Mouse (Mus musculus) MEL (cell line): ENCODE measurements around the gene Lztr1. TPM values are rescaled to one million over a fixed set of nuclear protein-coding genes. Genes with fewer than 3 reads are reported as not detected.

ENCODE experiments used
- DNase-seq: peaks from one replicate; pipeline ENCODE4 v3.0.0; 2011; ENCODE audit warnings: low read depth, low spot score
- H3K27ac ChIP-seq: 2 replicates; pipeline ENCODE4 v1.5.1; 2012; ENCODE audit warnings: low read depth, mild to moderate bottlenecking, control low read depth, low read length, moderate library complexity; ENCODE audit not compliant: control insufficient read depth
- H3K27me3 ChIP-seq, 2 experiments: fragments of 150-350 bp in 1 of 2; sonication (generic) in 1 of 2; 2 replicates each; pipeline ENCODE4 v1.6.1; 2012; ENCODE audit warnings: low read length in 2 of 2, mild to moderate bottlenecking in 2 of 2, improper control_type of control experiment in 1 of 2, moderate library complexity in 1 of 2; ENCODE audit not compliant: insufficient read depth in 2 of 2, control insufficient read depth in 1 of 2
- H3K36me3 ChIP-seq, 2 experiments: 2 replicates each; pipeline ENCODE4 v1.6.1; 2012 to 2014; ENCODE audit warnings: low read length in 2 of 2, improper control_type of control experiment in 1 of 2, inconsistent platforms in 1 of 2, mild to moderate bottlenecking in 1 of 2; ENCODE audit not compliant: insufficient read depth in 2 of 2, control insufficient read depth in 1 of 2
- H3K4me1 ChIP-seq, 2 experiments: fragments of 150-350 bp in 1 of 2; sonication (generic) in 1 of 2; 2 replicates each; pipeline ENCODE4 v1.6.1; 2012; ENCODE audit warnings: low read length in 2 of 2, improper control_type of control experiment in 1 of 2, mild to moderate bottlenecking in 1 of 2; ENCODE audit not compliant: insufficient read depth in 2 of 2, control insufficient read depth in 1 of 2
- H3K4me3 ChIP-seq, 2 experiments: fragments of 150-350 bp in 1 of 2; sonication (generic) in 1 of 2; 2 replicates each; pipeline ENCODE4 v1.5.1; 2012; ENCODE audit warnings: low read depth in 2 of 2, low read length in 2 of 2, mild to moderate bottlenecking in 2 of 2, moderate library complexity in 2 of 2, control low read depth in 1 of 2, improper control_type of control experiment in 1 of 2; ENCODE audit not compliant: control insufficient read depth in 1 of 2, insufficient read depth in 1 of 2
- H3K79me2 ChIP-seq: 2 replicates; pipeline ENCODE4 v1.6.1; 2012; ENCODE audit warnings: mild to moderate bottlenecking, low read length, moderate library complexity; ENCODE audit not compliant: control insufficient read depth, poor library complexity, insufficient read depth
- H3K9ac ChIP-seq: 2 replicates; pipeline ENCODE4 v1.6.1; 2012; ENCODE audit warnings: low read depth, mild to moderate bottlenecking, control low read depth, low read length, moderate library complexity; ENCODE audit not compliant: control insufficient read depth, poor library complexity, severe bottlenecking
- H3K9me3 ChIP-seq: fragments of 150-350 bp; sonication (generic); replicated peaks from 2 replicates; pipeline ENCODE4 v1.6.1; 2012; ENCODE audit warnings: mild to moderate bottlenecking, low read length, improper control_type of control experiment, moderate library complexity; ENCODE audit not compliant: insufficient read depth
- BHLHE40 ChIP-seq: IDR thresholded peaks from 2 replicates; pipeline ENCODE4 v1.6.1; 2012; ENCODE audit warnings: low read depth, mild to moderate bottlenecking, inconsistent platforms, low read length, improper control_type of control experiment, borderline replicate concordance
- E2F4 ChIP-seq: IDR thresholded peaks from 2 replicates; pipeline ENCODE4 v1.6.1; 2011; ENCODE audit warnings: low read depth, low read length, improper control_type of control experiment, borderline replicate concordance
- ELF1 ChIP-seq: IDR thresholded peaks from 2 replicates; pipeline ENCODE4 v1.6.1; 2014; ENCODE audit warnings: low read depth, mild to moderate bottlenecking, inconsistent platforms, low read length, improper control_type of control experiment, moderate library complexity
- EP300 ChIP-seq, 2 experiments: IDR thresholded peaks; 2 replicates each; pipeline ENCODE4 v1.6.1; 2011; ENCODE audit warnings: improper control_type of control experiment in 2 of 2, low read length in 2 of 2, low read depth in 1 of 2, mild to moderate bottlenecking in 1 of 2
- ETS1 ChIP-seq: IDR thresholded peaks from 2 replicates; pipeline ENCODE4 v1.6.1; 2012; ENCODE audit warnings: low read depth, mild to moderate bottlenecking, inconsistent platforms, low read length, improper control_type of control experiment, moderate library complexity
- GATA1 ChIP-seq: IDR thresholded peaks from 2 replicates; pipeline ENCODE4 v1.6.1; 2011; ENCODE audit warnings: low read depth, low read length, improper control_type of control experiment
- HCFC1 ChIP-seq: IDR thresholded peaks from 2 replicates; pipeline ENCODE4 v1.6.1; 2012; ENCODE audit warnings: low read depth, mild to moderate bottlenecking, inconsistent platforms, low read length, improper control_type of control experiment, moderate library complexity
- JUND ChIP-seq: IDR thresholded peaks from 2 replicates; pipeline ENCODE4 v1.6.1; 2011; ENCODE audit warnings: low read depth, mild to moderate bottlenecking, improper control_type of control experiment, low read length
- MAFK ChIP-seq: IDR thresholded peaks from 2 replicates; pipeline ENCODE4 v1.6.1; 2011; ENCODE audit warnings: low read depth, mild to moderate bottlenecking, low read length, improper control_type of control experiment, borderline replicate concordance
- MAX ChIP-seq: IDR thresholded peaks from 2 replicates; pipeline ENCODE4 v1.6.1; 2011; ENCODE audit warnings: low read length, improper control_type of control experiment
- MYB ChIP-seq: IDR thresholded peaks from 2 replicates; pipeline ENCODE4 v1.6.1; 2011; ENCODE audit warnings: mild to moderate bottlenecking, low read depth, low read length, improper control_type of control experiment
- NRF1 ChIP-seq: IDR thresholded peaks from 2 replicates; pipeline ENCODE4 v1.6.1; 2014; ENCODE audit warnings: low read depth, mild to moderate bottlenecking, inconsistent platforms, low read length, improper control_type of control experiment, moderate library complexity; ENCODE audit not compliant: poor library complexity, insufficient read depth, severe bottlenecking
- POLR2AphosphoS2 ChIP-seq: IDR thresholded peaks from 2 replicates; pipeline ENCODE4 v1.6.1; 2011; ENCODE audit warnings: low read length, improper control_type of control experiment
- POLR2AphosphoS5 ChIP-seq: IDR thresholded peaks from 2 replicates; pipeline ENCODE4 v1.6.1; 2012; ENCODE audit warnings: low read depth, borderline replicate concordance, mild to moderate bottlenecking, inconsistent platforms, low read length, moderate library complexity, mixed read lengths
- RCOR1 ChIP-seq: IDR thresholded peaks from 2 replicates; pipeline ENCODE4 v1.6.1; 2012; ENCODE audit warnings: low read depth, mild to moderate bottlenecking, inconsistent platforms, low read length, improper control_type of control experiment
- SIN3A ChIP-seq: IDR thresholded peaks from 2 replicates; pipeline ENCODE4 v1.6.1; 2012; ENCODE audit warnings: low read length, improper control_type of control experiment, inconsistent platforms
- SMC3 ChIP-seq: IDR thresholded peaks from 2 replicates; pipeline ENCODE4 v1.6.1; 2011; ENCODE audit warnings: low read depth, low read length, improper control_type of control experiment
- TAL1 ChIP-seq: IDR thresholded peaks from 2 replicates; pipeline ENCODE4 v1.6.1; 2012; ENCODE audit warnings: mild to moderate bottlenecking, inconsistent platforms, low read length, moderate library complexity, mixed read lengths
- TBP ChIP-seq: IDR thresholded peaks from 2 replicates; pipeline ENCODE4 v1.8.0; 2011; ENCODE audit warnings: low read depth, low read length, improper control_type of control experiment
- TCF12 ChIP-seq: IDR thresholded peaks from 2 replicates; pipeline ENCODE4 v1.6.1; 2014; ENCODE audit warnings: low read depth, mild to moderate bottlenecking, inconsistent platforms, low read length, improper control_type of control experiment, moderate library complexity
- UBTF ChIP-seq: IDR thresholded peaks from 2 replicates; pipeline ENCODE4 v1.6.1; 2012; ENCODE audit warnings: low read depth, mild to moderate bottlenecking, inconsistent platforms, low read length, improper control_type of control experiment, moderate library complexity, borderline replicate concordance; ENCODE audit not compliant: insufficient read depth
- USF1 ChIP-seq: IDR thresholded peaks from 2 replicates; pipeline ENCODE4 v1.6.1; 2014; ENCODE audit warnings: low read depth, mild to moderate bottlenecking, inconsistent platforms, low read length, improper control_type of control experiment, moderate library complexity
- USF2 ChIP-seq, 2 experiments: IDR thresholded peaks; 2 replicates each; pipeline ENCODE4 v1.6.1; 2011 to 2012; ENCODE audit warnings: improper control_type of control experiment in 2 of 2, low read length in 2 of 2, borderline replicate concordance in 1 of 2, inconsistent platforms in 1 of 2, low read depth in 1 of 2, mild to moderate bottlenecking in 1 of 2; ENCODE audit not compliant: insufficient read depth in 1 of 2
- ZKSCAN1 ChIP-seq: IDR thresholded peaks from 2 replicates; pipeline ENCODE4 v1.6.1; 2012; ENCODE audit warnings: low read depth, mild to moderate bottlenecking, inconsistent platforms, low read length, improper control_type of control experiment, moderate library complexity
- ZMIZ1 ChIP-seq: IDR thresholded peaks from 2 replicates; pipeline ENCODE4 v1.6.1; 2012; ENCODE audit warnings: low read depth, mild to moderate bottlenecking, inconsistent platforms, low read length, improper control_type of control experiment, moderate library complexity
- ZNF384 ChIP-seq: IDR thresholded peaks from 2 replicates; pipeline ENCODE4 v1.6.1; 2012; ENCODE audit warnings: low read depth, mild to moderate bottlenecking, inconsistent platforms, low read length, improper control_type of control experiment
- polyA plus RNA-seq, 2 experiments: library from polyadenylated mRNA; stranded (reverse) in 1 of 2; unstranded in 1 of 2; fragments of >175 nt in 1 of 2; fragments of >200 nt in 1 of 2; gene quantifications; 2 replicates each; pipeline versions ENCODE4 v1.2.1 to v1.2.4; 2012; ENCODE audit warnings: low replicate concordance in 2 of 2, low read depth in 1 of 2; ENCODE audit not compliant: insufficient read length in 2 of 2, insufficient read depth in 1 of 2, missing spikeins in 1 of 2
- total RNA-seq: library from RNA; depleted of rRNA; stranded (reverse); fragments of 300-350 nt; gene quantifications from 2 replicates; pipeline ENCODE4 v1.2.3, GENCODE M21; 2012

Lztr1 gene
- total and polyA plus RNA-seq, 3 experiments: 45.1 to 83.2 TPM; not detected in 1

DNA sequence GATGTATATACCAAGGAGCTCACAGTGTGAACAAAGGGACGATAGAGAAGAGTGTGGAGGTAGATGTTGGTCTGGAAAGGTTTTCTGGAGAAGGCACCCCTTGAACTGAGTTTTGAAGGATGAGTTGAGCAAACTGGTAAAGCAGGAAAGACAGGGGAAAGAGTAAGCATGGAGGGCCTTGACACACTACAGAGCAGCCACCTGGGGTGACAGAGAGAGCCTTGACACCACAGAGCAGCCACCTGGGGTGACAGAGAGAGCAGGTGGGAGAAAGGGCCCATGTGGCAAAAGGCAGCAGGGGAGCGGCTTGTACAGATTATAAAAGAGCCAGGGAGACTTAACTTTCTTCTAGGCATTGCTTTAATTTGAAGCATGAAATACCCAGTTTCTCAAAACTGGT is 33.7 kb upstream of the Lztr1 start:
- no peak overlapping the region for H3K27ac ChIP-seq
- H3K4me1 ChIP-seq: peaks cover 8 to 18% of the 10 kb centered on the region in 2 experiments
- H3K9me3 ChIP-seq: no peaks in the 10 kb centered on the region
- no peak overlapping the region for H3K4me3 ChIP-seq
- H3K79me2 ChIP-seq: peaks cover 33% of the 10 kb centered on the region
- TF ChIP-seq BHLHE40: no peak
- TF ChIP-seq TBP: no peak
- TF ChIP-seq SMC3: no peak
- TF ChIP-seq USF1: no peak
- TF ChIP-seq MAX: no peak
- TF ChIP-seq ZNF384: no peak
- no peak for TF ChIP-seq ZMIZ1
- TF ChIP-seq RCOR1: no peak
- no peak for TF ChIP-seq USF2 (IDR thresholded peaks at IDR 0.05; ENCODE audit: borderline replicate concordance in 1 of 2, insufficient read depth in 1 of 2, low read depth in 1 of 2, low read length in 2 of 2)
- no peak for TF ChIP-seq GATA1
- TF ChIP-seq, all 39 proteins: peak for 0
- no peak for DNase-seq
- peaks cover 10 to 24% of the 10 kb centered on the region in 2 experiments for H3K36me3 ChIP-seq
- H3K27me3 ChIP-seq: no peaks in the 10 kb centered on the region
- H3K9ac ChIP-seq: no peak overlapping the region

DNA sequence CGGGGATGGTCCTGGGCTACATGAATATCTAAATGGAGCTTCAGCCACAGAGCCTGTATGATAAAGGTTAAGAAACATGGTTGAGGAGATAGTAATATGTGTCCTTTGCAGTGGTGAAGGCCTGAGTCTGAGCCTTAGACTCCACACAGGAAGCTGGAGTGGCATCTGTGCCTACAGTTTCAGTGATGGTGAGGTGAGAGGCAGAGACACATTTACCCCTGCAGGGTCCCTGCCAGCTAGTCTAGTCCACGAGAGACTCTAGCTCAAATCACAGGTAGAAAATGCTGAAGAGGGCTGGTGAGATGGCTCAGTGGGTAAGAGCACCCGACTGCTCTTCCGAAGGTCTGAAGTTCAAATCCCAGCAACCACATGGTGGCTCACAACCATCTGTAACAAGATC is 33.2 kb upstream of the Lztr1 start:
- H3K9me3 ChIP-seq: no peaks in the 10 kb centered on the region
- no peaks in the 10 kb centered on the region for H3K27me3 ChIP-seq
- DNase-seq: no peak
- H3K4me1 ChIP-seq: peaks cover 8 to 18% of the 10 kb centered on the region in 2 experiments
- no peak overlapping the region for H3K27ac ChIP-seq
- no peak overlapping the region for H3K9ac ChIP-seq
- no peak overlapping the region for H3K4me3 ChIP-seq
- TF ChIP-seq MYB (no peak), MAFK (no peak), NRF1 (no peak), POLR2AphosphoS5 (no peak), HCFC1 (no peak), ETS1 (no peak), SMC3 (no peak), BHLHE40 (no peak), E2F4 (no peak), ELF1 (no peak), ZKSCAN1 (no peak), USF2 (IDR thresholded peaks at IDR 0.05; ENCODE audit: borderline replicate concordance in 1 of 2, insufficient read depth in 1 of 2, low read depth in 1 of 2, low read length in 2 of 2) (no peak), RCOR1 (no peak), UBTF (no peak), EP300 (IDR thresholded peaks at IDR 0.05; ENCODE audit: low read depth in 1 of 2, low read length in 2 of 2) (no peak), SIN3A (no peak), TAL1 (no peak), TCF12 (no peak), JUND (no peak), POLR2AphosphoS2 (no peak)
- peaks cover 8 to 25% of the 10 kb centered on the region in 2 experiments for H3K36me3 ChIP-seq
- H3K79me2 ChIP-seq: peaks cover 36% of the 10 kb centered on the region
